In the genomic region with DNA sequence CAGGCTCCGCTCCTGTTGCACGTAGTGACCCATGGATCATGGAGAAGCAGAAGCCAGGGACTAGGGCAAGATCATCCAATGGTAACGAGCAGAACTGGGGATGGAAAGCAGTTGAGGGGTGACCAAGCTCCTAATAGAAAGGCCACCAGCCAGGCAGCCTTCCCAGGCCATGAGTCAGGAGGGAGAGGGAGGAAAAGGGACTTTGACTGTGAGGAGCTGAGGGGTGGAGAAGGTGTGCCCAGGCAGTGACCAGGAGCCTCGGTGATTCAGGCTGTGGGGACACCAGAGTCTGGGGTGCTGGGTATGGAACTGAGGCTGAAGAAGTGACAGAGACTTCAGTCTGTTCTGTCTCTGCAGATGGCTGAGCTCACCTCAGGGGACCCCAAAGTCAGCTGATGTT, we compare ENCODE assay signal across 23 mouse cellular contexts. TPM values are rescaled to one million over a fixed set of nuclear protein-coding genes. Genes with fewer than 3 reads are reported as not detected.
DNase-seq lines count a peak whose midpoint lies in the region; ATAC-seq and TF ChIP-seq lines count a peak whose summit lies in the region.
"Had no signal": no experiment of that assay in that cellular context is flagged by ENCODE, and none has a peak within 500 bp of the region (broad histone marks: within the 10 kb centered on the region; RNA-seq: fewer than 3 reads in every experiment).

No protein-coding gene starts in this region.

- no peaks in the 10 kb centered on the region for H3K36me3 ChIP-seq in hindbrain, embryonic 11.5 days (ENCODE audit: control insufficient read depth, insufficient read depth, low read length)
- H3K36me3 ChIP-seq in hindbrain, embryonic 16.5 days (ENCODE audit: control insufficient read depth, insufficient read depth, low read length): no peaks in the 10 kb centered on the region
- H3K36me3 ChIP-seq in midbrain, embryonic 15.5 days (replicated peaks): no peaks in the 10 kb centered on the region
- peaks cover 14% of the 10 kb centered on the region; the same call in 1 of the 2 replicates for H3K36me3 ChIP-seq in midbrain, embryonic 13.5 days
- H3K36me3 ChIP-seq: embryonic facial prominence, embryonic 15.5 days; limb, embryonic 13.5 days; stomach, embryonic 15.5 days had no signal

- no peaks in the 10 kb centered on the region for H3K27me3 ChIP-seq in hindbrain, embryonic 11.5 days (ENCODE audit: control insufficient read depth, insufficient read depth, low read length)
- no peaks in the 10 kb centered on the region for H3K27me3 ChIP-seq in hindbrain, embryonic 16.5 days (replicated peaks; ENCODE audit: control insufficient read depth, insufficient read depth, low read length)
- no peaks in the 10 kb centered on the region for H3K27me3 ChIP-seq in midbrain, embryonic 15.5 days (replicated peaks)
- no peaks in the 10 kb centered on the region for H3K27me3 ChIP-seq in midbrain, embryonic 13.5 days
- H3K27me3 ChIP-seq: embryonic facial prominence, embryonic 15.5 days; Patski; stomach, embryonic 15.5 days had no signal

- no peak for TF ChIP-seq CTCF in gastrocnemius, adult 2 months (IDR thresholded peaks at IDR 0.05)

- ATAC-seq in hindbrain, embryonic 11.5 days (ENCODE audit: low FRiP score): no peak
- no peak for ATAC-seq in hindbrain, embryonic 16.5 days
- ATAC-seq in midbrain, embryonic 15.5 days (replicated peaks): no peak
- no peak for ATAC-seq in midbrain, embryonic 13.5 days
- ATAC-seq: inflammation-experienced regulatory T-cells, adult 6 months had no signal

- no peaks in the 10 kb centered on the region for H3K9me3 ChIP-seq in hindbrain, embryonic 11.5 days (ENCODE audit: control insufficient read depth, low read length)
- H3K9me3 ChIP-seq in hindbrain, embryonic 16.5 days (ENCODE audit: control insufficient read depth, low read length): no peaks in the 10 kb centered on the region
- H3K9me3 ChIP-seq in midbrain, embryonic 15.5 days: no peaks in the 10 kb centered on the region
- H3K9me3 ChIP-seq in midbrain, embryonic 13.5 days: no peaks in the 10 kb centered on the region
- H3K9me3 ChIP-seq: embryonic facial prominence, embryonic 15.5 days; limb, embryonic 13.5 days; stomach, embryonic 15.5 days had no signal

- DNase-seq in adrenal gland, adult 2 months: peak; percentile 67
- DNase-seq in adrenal gland, postnatal 14 days: no peak
- no peak for DNase-seq in hindbrain, embryonic 11.5 days (ENCODE audit: low spot score)
- DNase-seq in cerebellum, postnatal 4 days (ENCODE audit: low spot score in 2 of 2): no peak
- no peak for DNase-seq in gastrocnemius, adult 2 months
- DNase-seq: cerebellum, adult 9-10 months; gastrocnemius, postnatal 10 days; heart, adult 11 months; heart, postnatal 36 days; kidney, adult 9 months; retina, postnatal 1 day; thymus, adult 2 months had no signal

- intact Hi-C loops in gastrocnemius, adult 2 months (cut with DNase I): no loop called here

- 81% methylated on average over 4 of the region's 4 CpGs for WGBS in hindbrain, embryonic 11.5 days
- WGBS in hindbrain, embryonic 16.5 days: 86% methylated on average over 4 of the region's 4 CpGs
- 87% methylated on average over 4 of the region's 4 CpGs for WGBS in midbrain, embryonic 15.5 days
- 83% methylated on average over 4 of the region's 4 CpGs for WGBS in midbrain, embryonic 13.5 days

- no peak overlapping the region for H3K4me2 ChIP-seq in hindbrain, embryonic 11.5 days (replicated peaks; ENCODE audit: low read depth, low read length)
- no peak overlapping the region for H3K4me2 ChIP-seq in hindbrain, embryonic 16.5 days (ENCODE audit: low read length)
- no peak overlapping the region for H3K4me2 ChIP-seq in midbrain, embryonic 15.5 days
- no peak overlapping the region for H3K4me2 ChIP-seq in midbrain, embryonic 13.5 days (replicated peaks)
- H3K4me2 ChIP-seq: embryonic facial prominence, embryonic 15.5 days; limb, embryonic 13.5 days; midbrain, embryonic 11.5 days; stomach, embryonic 15.5 days had no signal

- peak overlapping the region; percentile 49; the same call in 1 of the 2 replicates for H3K27ac ChIP-seq in hindbrain, embryonic 11.5 days (ENCODE audit: low read depth, low read length)
- H3K27ac ChIP-seq in hindbrain, embryonic 16.5 days (ENCODE audit: low read depth, low read length): no peak overlapping the region
- H3K27ac ChIP-seq in midbrain, embryonic 15.5 days: 0 out of 2 replicates have a peak overlapping the region, but pooled peaks have one; percentile 56
- no peak overlapping the region for H3K27ac ChIP-seq in midbrain, embryonic 13.5 days
- H3K27ac ChIP-seq in gastrocnemius, adult 2 months: no peak overlapping the region; the same call in 1 of the 2 replicates
- H3K27ac ChIP-seq: liver, embryonic 14.5 days; macrophage had no signal

- no peaks in the 10 kb centered on the region for H3K4me1 ChIP-seq in hindbrain, embryonic 11.5 days (replicated peaks; ENCODE audit: control insufficient read depth, insufficient read depth, low read length)
- H3K4me1 ChIP-seq in hindbrain, embryonic 16.5 days (ENCODE audit: control insufficient read depth, insufficient read depth, low read depth, low read length): peaks cover 10% of the 10 kb centered on the region; the same call in 1 of the 2 replicates
- H3K4me1 ChIP-seq in midbrain, embryonic 15.5 days: peaks cover 27% of the 10 kb centered on the region
- H3K4me1 ChIP-seq in midbrain, embryonic 13.5 days (replicated peaks): peaks cover 37% of the 10 kb centered on the region

- no peak overlapping the region for H3K4me3 ChIP-seq in hindbrain, embryonic 11.5 days (ENCODE audit: low read depth, low read length)
- no peak overlapping the region for H3K4me3 ChIP-seq in hindbrain, embryonic 16.5 days (ENCODE audit: low read length)
- H3K4me3 ChIP-seq in midbrain, embryonic 15.5 days: no peak overlapping the region
- H3K4me3 ChIP-seq in midbrain, embryonic 13.5 days (replicated peaks): no peak overlapping the region
- H3K4me3 ChIP-seq in gastrocnemius, adult 2 months: no peak overlapping the region
- H3K4me3 ChIP-seq: embryonic facial prominence, embryonic 15.5 days; limb, embryonic 13.5 days; stomach, embryonic 15.5 days had no signal

- H3K9ac ChIP-seq in hindbrain, embryonic 11.5 days (ENCODE audit: low read depth, low read length): no peak overlapping the region
- no peak overlapping the region for H3K9ac ChIP-seq in hindbrain, embryonic 16.5 days (ENCODE audit: low read depth, low read length)
- H3K9ac ChIP-seq in midbrain, embryonic 15.5 days: no peak overlapping the region
- no peak overlapping the region for H3K9ac ChIP-seq in midbrain, embryonic 13.5 days (replicated peaks)
- H3K9ac ChIP-seq: embryonic facial prominence, embryonic 15.5 days; liver, embryonic 14.5 days; stomach, embryonic 15.5 days had no signal

RNA-seq across cellular contexts. Expression of a gene that starts 40.1 kb away (rescaled TPM):
- total RNA-seq in adrenal gland, adult 2 months (2021): under 1 TPM in 1 of 2 experiments, not detected in 1; 0.59 TPM
- 1.3 TPM in 2 replicates for polyA plus RNA-seq in adrenal gland, adult 2 months (2012; rRNA removed)
- total RNA-seq in adrenal gland, postnatal 14 days (2021): 1.3 TPM in 2 replicates
- 30.3 and 35.7 TPM in 2 replicates for polyA plus RNA-seq in hindbrain, embryonic 11.5 days (2014; fragmentation: Nextera tagmentation; extraction: Ambion mirVana)
- 0.54 and 1.6 TPM in 2 replicates for polyA plus RNA-seq in hindbrain, embryonic 16.5 days (2015; fragmentation: Nextera tagmentation; extraction: Ambion mirVana)
- 7.1 and 7.5 TPM in 2 replicates for polyA plus RNA-seq in midbrain, embryonic 15.5 days (2015; fragmentation: Nextera tagmentation; extraction: Ambion mirVana)
- polyA plus RNA-seq in midbrain, embryonic 13.5 days (2015; fragmentation: Nextera tagmentation; extraction: Ambion mirVana): 9.0 and 17.2 TPM in 2 replicates
- not detected for total RNA-seq in gastrocnemius, adult 2 months (2021)
- total RNA-seq: heart, postnatal 36 days had no signal
- polyA plus RNA-seq: macrophage had no signal

RNA-seq across cellular contexts. Expression of a gene that starts 44.5 kb away (rescaled TPM):
- 10 to 100 TPM in 1 of 2 experiments, 1 to 10 TPM in 1; 7.2 to 12.9 TPM for total RNA-seq in adrenal gland, adult 2 months (2021)
- polyA plus RNA-seq in adrenal gland, adult 2 months (2012; rRNA removed): 26.6 TPM in 2 replicates
- total RNA-seq in adrenal gland, postnatal 14 days (2021): 10.9 and 11.0 TPM in 2 replicates
- polyA plus RNA-seq in hindbrain, embryonic 11.5 days (2014; fragmentation: Nextera tagmentation; extraction: Ambion mirVana): 23.0 and 25.9 TPM in 2 replicates
- polyA plus RNA-seq in hindbrain, embryonic 16.5 days (2015; fragmentation: Nextera tagmentation; extraction: Ambion mirVana): 36.9 and 43.8 TPM in 2 replicates
- 51.8 and 53.3 TPM in 2 replicates for polyA plus RNA-seq in midbrain, embryonic 15.5 days (2015; fragmentation: Nextera tagmentation; extraction: Ambion mirVana)
- polyA plus RNA-seq in midbrain, embryonic 13.5 days (2015; fragmentation: Nextera tagmentation; extraction: Ambion mirVana): 42.5 and 46.4 TPM in 2 replicates
- 1 to 10 TPM; 5.4 to 6.7 TPM for total RNA-seq in gastrocnemius, adult 2 months (2021)

RNA-seq across cellular contexts. Expression of a gene that starts 57.8 kb away (rescaled TPM):
- total RNA-seq in adrenal gland, adult 2 months (2021): 100 to 1,000 TPM; 414 to 589 TPM
- polyA plus RNA-seq in adrenal gland, adult 2 months (2012; rRNA removed): 80.7 and 95.4 TPM in 2 replicates
- 563 and 690 TPM in 2 replicates for total RNA-seq in adrenal gland, postnatal 14 days (2021)
- polyA plus RNA-seq in hindbrain, embryonic 11.5 days (2014; fragmentation: Nextera tagmentation; extraction: Ambion mirVana): 696 and 707 TPM in 2 replicates
- polyA plus RNA-seq in hindbrain, embryonic 16.5 days (2015; fragmentation: Nextera tagmentation; extraction: Ambion mirVana): 398 and 428 TPM in 2 replicates
- 382 and 405 TPM in 2 replicates for polyA plus RNA-seq in midbrain, embryonic 15.5 days (2015; fragmentation: Nextera tagmentation; extraction: Ambion mirVana)
- 531 and 554 TPM in 2 replicates for polyA plus RNA-seq in midbrain, embryonic 13.5 days (2015; fragmentation: Nextera tagmentation; extraction: Ambion mirVana)
- 100 to 1,000 TPM; 242 to 287 TPM for total RNA-seq in gastrocnemius, adult 2 months (2021)

Comparison
In these comparisons a context has a peak if more than half of its experiments do, and no peak if none do; other contexts are left out.
1. H3K27ac ChIP-seq: peak in hindbrain, embryonic 11.5 days (single experiment) and midbrain, embryonic 15.5 days (single experiment); none in hindbrain, embryonic 16.5 days (single experiment), midbrain, embryonic 13.5 days (single experiment) and gastrocnemius, adult 2 months (single experiment).